Mouse (Mus musculus): ENCODE measurements around the gene Kcnq5.

Gene Kcnq5

DNA sequence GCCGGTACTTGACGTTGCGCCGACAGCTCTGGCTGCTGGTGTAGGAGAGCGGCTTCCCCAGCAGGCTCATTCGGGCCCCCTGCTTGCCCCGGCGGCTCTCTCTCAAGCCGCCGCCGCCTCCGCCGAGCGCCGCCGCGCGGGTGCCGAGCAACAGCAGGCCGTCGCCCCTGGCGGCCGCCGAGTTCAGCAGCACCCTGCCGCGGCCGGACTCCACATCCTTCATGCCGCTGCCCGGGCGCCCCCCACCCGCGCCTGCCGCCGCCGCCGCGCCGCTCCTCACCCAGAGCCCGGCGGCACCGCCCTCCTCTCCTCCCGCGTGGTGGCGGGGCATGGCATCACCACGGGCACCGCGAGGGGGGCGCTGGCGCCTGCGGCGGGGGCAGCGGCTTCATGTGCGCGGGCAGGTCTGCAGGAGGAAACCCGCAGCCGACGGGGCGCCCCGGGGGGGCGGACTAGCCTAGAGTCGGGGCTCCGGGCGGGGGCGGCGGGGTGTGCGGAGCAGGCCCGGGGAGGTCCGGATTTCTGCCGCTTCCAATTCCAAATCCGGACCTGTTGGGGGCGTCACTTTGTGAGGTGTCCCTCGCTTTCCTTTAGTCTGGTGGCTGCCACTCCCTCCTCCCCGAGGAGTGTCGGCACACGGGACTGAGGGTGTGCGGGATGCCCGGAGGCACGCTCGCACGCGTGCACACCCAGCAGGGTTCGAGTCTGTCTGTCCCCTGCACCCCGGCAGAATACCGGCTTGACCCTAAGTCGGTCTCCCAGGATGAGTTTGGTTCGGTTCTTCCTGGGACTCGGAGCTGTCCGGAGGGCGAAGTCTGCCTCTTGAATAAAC is at the start of gene Kcnq5:
TSS of gene Kcnq5 (minus strand) at position 692 of the 832 bp plus-strand sequence.
- DNase-seq (ENCODE audit: low read depth, low spot score), result peak; percentile 83

DNA sequence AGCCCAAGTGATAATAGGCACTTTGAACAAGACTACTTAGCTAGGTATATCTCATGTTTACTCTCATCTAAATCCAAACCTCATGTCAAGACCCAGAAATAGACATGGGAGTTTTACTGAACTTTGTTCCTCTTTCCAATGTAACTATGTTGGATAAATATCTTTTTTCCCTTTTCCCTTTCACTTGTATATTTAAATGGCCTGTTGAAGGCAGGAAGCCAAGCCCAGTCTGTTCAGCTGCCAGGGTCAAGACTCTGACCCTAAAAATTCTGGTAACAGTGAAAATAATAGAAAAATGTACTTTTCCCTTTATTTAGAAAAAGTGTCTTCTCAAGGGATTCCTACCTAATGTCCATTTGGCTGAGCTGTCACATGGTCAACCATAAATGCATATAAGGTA is 18.0 kb upstream of the Kcnq5 start:
- no peak for DNase-seq (ENCODE audit: low read depth, low spot score)

DNA sequence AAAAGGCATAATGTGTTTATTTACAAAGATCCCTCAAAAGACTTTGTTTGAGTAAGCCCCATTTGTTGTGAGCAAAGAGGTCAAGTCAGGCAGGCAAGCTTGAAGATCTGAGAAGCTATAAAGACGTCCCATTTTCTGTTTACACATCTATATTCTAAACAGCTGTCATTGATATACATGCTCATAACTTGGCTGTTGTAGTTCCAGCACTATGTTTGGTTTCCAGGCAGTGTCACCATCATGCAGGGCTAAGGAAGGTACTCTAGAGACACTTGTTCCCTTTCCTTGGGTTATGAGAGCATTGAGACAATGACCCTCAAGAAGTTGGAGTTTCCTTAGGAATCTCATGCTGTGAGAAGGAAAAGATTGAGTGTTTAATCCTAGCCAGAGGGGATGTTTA is 17.6 kb upstream of the Kcnq5 start:
- DNase-seq (ENCODE audit: low read depth, low spot score), result no peak

DNA sequence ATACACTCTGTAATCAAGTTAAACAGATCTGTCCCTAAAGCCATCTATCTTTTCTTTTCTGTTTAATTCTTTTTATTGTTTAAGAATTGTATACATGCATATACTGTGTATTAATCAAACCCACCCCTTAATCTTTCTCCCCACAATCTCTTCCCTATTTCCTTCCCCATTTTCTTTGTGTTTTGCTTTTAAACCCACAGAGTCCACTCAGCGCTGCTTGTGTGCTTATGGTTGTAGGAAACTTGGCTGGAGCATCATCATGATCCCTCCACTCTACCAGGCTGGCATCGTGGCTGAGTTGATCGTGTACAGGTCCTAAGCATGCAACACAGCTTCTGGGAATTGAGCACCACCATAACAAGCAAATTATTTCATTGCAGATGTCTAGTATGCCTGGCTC is 12.3 kb upstream of the Kcnq5 start:
- no peak for DNase-seq (ENCODE audit: low read depth, low spot score)

- no peak for DNase-seq (ENCODE audit: low read depth, low spot score)
Observed at GRCm38 (mm10) chr1:21967139-21967538, 5.4 kb upstream of the Kcnq5 start.

GRCm38 (mm10) chr1:21962896-21963864 is 1.4 kb upstream of the Kcnq5 start:
- no peak for DNase-seq (ENCODE audit: low read depth, low spot score)

DNA sequence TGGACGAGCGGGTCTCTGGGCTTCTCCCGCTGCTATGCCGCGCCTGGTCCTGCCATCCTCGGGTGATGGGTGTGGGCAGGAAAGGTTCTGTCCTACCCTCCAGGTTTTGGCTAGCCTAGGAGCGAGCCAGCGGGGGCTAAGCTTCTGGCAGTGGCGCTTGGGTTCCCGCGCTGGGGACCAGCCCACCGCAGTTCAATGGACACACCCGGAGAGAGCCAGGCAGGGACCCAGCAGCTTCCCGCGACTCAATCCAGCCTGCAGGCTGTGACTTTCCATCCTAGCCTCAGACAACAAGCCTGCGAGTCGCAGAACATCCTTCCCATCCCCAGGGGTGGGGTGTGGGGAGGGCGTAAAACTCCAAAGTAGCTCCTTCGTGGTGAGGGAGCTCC is 335 bp upstream of the Kcnq5 start:
- peak; percentile 49 for DNase-seq (ENCODE audit: low read depth, low spot score)

- DNase-seq (ENCODE audit: low read depth, low spot score), result no peak
Observed at GRCm38 (mm10) chr1:21960421-21961250, 1.1 kb downstream of the Kcnq5 start.

- no peak for DNase-seq (ENCODE audit: low read depth, low spot score)
Observed at GRCm38 (mm10) chr1:21959648-21960285, 2.0 kb downstream of the Kcnq5 start.

GRCm38 (mm10) chr1:21958013-21958412 is 3.7 kb downstream of the Kcnq5 start:
- DNase-seq (ENCODE audit: low read depth, low spot score), result no peak

GRCm38 (mm10) chr1:21940831-21941230 is 20.9 kb downstream of the Kcnq5 start:
- DNase-seq (ENCODE audit: low read depth, low spot score), result no peak

- no peak for DNase-seq (ENCODE audit: low read depth, low spot score)
Observed at GRCm38 (mm10) chr1:21927182-21927581, 34.6 kb downstream of the Kcnq5 start.

GRCm38 (mm10) chr1:21923293-21923642 is 38.5 kb downstream of the Kcnq5 start:
- DNase-seq (ENCODE audit: low read depth, low spot score), result no peak

- no peak for DNase-seq (ENCODE audit: low read depth, low spot score)
Observed at GRCm38 (mm10) chr1:21922578-21923292, 39.0 kb downstream of the Kcnq5 start.

DNA sequence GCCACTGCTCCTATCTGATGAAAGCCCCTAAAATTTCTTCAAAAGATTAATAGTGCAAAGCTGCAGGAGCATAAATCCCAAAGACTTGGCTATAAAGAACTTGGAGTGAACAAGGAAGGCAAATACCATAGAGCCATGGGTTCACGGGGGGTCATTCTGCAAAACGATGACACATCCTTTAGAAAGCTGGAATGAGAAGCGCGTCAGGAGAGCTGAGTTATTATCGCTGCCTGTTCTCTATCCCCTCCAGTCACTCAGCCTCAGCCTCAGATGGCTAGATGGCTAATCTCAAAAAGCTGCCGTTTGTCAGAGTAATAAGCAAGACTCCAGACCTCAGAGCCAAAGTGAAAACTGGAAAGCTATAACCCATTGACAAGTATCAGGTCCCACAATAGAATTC is 42.5 kb downstream of the Kcnq5 start:
- no peak for DNase-seq (ENCODE audit: low read depth, low spot score)

GRCm38 (mm10) chr1:21896067-21896719 is 65.5 kb downstream of the Kcnq5 start:
- DNase-seq (ENCODE audit: low read depth, low spot score), result no peak

DNA sequence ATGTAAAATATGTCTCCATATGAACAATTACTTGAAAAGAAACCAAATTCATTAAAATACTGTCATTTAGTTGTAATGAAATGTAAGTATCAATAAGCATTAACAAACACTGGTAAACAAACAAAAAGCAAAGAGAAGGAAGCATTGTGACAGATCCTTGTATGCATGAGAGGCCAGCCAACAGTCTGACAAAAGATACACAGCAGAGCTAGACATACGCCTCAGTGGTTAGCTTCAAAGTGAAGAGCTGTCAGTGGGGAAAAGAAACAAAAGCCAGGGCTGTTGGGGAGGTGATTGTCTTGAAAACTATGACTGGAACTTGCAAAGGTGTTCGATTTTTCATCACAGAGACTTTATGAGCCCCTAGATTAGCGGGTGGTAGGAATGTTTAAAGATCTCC is 78.0 kb downstream of the Kcnq5 start:
- no peak for DNase-seq (ENCODE audit: low read depth, low spot score)

DNA sequence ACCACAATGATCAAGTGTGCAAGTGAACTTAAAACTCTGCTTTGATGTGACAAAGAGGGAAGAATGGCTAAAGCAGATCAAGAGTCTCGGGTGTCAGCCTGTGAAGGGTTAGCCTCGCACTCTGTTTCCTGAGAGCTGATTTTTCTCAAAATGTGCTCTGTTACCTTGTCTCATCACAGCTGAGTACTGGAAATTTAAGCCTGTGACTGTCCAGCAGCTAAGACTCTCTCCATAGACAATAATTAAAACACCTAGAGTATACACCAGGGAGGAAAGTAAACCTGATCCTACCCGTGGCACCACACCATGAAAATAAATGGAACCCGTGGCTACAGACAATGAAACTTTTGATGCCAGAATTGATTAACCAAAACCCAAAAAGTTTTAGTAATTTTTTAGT is 90.9 kb downstream of the Kcnq5 start:
- no peak for DNase-seq (ENCODE audit: low read depth, low spot score)

- DNase-seq (ENCODE audit: low read depth, low spot score), result no peak
Observed at GRCm38 (mm10) chr1:21868484-21868883, 93.3 kb downstream of the Kcnq5 start.

GRCm38 (mm10) chr1:21856399-21856798 is 105.3 kb downstream of the Kcnq5 start:
- no peak for DNase-seq (ENCODE audit: low read depth, low spot score)

All from ZHBTc4 (cell line).